Mouse (Mus musculus): Measurements from ENCODE around the gene Efcab12.
A peak's percentile ranks its signal among the peaks of the same experiment; 100 is the strongest.
"Not testable (repeated sequence)": the region's sequence is repeated elsewhere in the genome, so short reads cannot be mapped to it uniquely, and the experiment has no call there.

The Efcab12 gene

DNA sequence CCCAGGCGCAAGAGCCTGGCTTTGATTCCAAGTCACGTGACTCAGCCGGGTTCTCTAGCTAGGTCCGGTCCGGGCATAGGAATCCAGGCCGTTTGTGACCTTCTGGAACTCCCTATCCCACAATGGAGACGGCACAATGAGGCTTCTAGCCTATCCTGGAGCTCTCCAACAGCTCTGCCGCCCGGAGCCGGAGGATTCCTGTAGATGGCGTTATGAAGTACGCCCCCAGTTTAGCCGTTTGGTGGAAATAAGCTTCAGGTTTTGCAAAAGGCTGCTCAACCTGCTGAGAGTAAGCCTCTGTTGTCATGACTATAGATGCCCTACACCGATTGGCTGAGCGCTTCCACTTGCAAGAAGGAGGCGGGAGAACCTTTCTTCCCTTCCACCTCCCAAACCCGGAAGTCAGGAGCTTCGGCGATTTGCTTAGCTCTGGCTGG is at the start of gene Efcab12:
TSS of gene Efcab12 (minus strand) at position 252 of the 437 bp plus-strand sequence.
- DNase-seq (ENCODE audit: low read depth) = no peak

GRCm38 (mm10) chr6:115886894-115887293 is 48.7 kb upstream of the Efcab12 start:
- peak; percentile 47 for DNase-seq (ENCODE audit: low read depth)

- DNase-seq (ENCODE audit: low read depth) = no peak
Measured at GRCm38 (mm10) chr6:115884018-115884417, 45.8 kb upstream of the Efcab12 start.

- no peak for DNase-seq (ENCODE audit: low read depth)
Measured at GRCm38 (mm10) chr6:115880751-115881150, 42.5 kb upstream of the Efcab12 start.

- no peak for DNase-seq (ENCODE audit: low read depth)
Measured at GRCm38 (mm10) chr6:115879736-115880135, 41.5 kb upstream of the Efcab12 start.

- no peak for DNase-seq (ENCODE audit: low read depth)
Measured at GRCm38 (mm10) chr6:115878694-115879093, 40.5 kb upstream of the Efcab12 start.

DNA sequence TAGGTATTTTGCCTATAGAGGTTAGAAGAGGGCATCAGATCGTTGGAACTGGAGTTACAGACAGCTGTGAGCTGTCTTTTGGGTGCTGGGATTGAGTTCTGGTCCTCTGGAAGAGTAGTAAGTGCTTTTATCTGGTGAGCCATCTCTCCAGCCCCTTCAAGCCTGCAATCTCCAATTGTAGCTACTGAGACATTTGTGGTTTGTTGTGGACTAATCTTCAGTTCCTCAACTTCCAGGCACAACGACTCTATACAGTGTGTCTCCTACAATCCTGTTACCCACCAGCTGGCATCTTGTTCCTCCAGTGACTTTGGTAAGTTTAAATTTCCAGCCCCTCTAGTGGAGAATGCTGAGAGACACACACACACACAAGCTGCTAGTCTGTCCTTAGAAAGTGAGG is 39.0 kb upstream of the Efcab12 start:
- DNase-seq (ENCODE audit: low read depth) = no peak

- DNase-seq (ENCODE audit: low read depth) = not testable (repeated sequence)
Measured at GRCm38 (mm10) chr6:115871318-115871717, 33.1 kb upstream of the Efcab12 start.

- not testable (repeated sequence) for DNase-seq (ENCODE audit: low read depth)
Measured at GRCm38 (mm10) chr6:115867157-115867556, 28.9 kb upstream of the Efcab12 start.

DNA sequence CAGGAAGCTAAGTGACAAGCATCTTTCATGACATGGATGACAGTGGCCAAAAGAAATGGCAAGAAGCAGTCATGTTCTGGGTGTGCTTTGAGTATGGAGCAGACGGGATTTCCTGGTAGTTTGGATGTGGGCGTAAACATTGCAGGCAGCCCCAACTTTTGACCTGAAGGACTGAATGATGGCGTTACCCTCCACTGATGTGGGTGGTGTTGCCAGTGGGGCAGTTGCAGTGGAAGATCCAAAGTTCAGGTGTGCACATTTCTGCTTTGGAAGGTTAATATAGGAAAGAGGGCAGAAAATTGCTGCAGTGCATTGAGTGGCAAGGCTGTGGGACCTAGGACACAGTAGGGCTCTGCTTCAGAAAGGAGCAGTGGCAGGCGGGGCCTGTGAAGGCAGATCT is 27.0 kb upstream of the Efcab12 start:
- DNase-seq (ENCODE audit: low read depth) = no peak

GRCm38 (mm10) chr6:115863340-115863841 is 25.2 kb upstream of the Efcab12 start:
- peak; percentile 45 for DNase-seq (ENCODE audit: low read depth)

GRCm38 (mm10) chr6:115860027-115860556 is 21.9 kb upstream of the Efcab12 start:
- DNase-seq (ENCODE audit: low read depth) = no peak

- no peak for DNase-seq (ENCODE audit: low read depth)
Measured at GRCm38 (mm10) chr6:115859258-115859657, 21.0 kb upstream of the Efcab12 start.

- no peak for DNase-seq (ENCODE audit: low read depth)
Measured at GRCm38 (mm10) chr6:115856361-115856745, 18.1 kb upstream of the Efcab12 start.

DNA sequence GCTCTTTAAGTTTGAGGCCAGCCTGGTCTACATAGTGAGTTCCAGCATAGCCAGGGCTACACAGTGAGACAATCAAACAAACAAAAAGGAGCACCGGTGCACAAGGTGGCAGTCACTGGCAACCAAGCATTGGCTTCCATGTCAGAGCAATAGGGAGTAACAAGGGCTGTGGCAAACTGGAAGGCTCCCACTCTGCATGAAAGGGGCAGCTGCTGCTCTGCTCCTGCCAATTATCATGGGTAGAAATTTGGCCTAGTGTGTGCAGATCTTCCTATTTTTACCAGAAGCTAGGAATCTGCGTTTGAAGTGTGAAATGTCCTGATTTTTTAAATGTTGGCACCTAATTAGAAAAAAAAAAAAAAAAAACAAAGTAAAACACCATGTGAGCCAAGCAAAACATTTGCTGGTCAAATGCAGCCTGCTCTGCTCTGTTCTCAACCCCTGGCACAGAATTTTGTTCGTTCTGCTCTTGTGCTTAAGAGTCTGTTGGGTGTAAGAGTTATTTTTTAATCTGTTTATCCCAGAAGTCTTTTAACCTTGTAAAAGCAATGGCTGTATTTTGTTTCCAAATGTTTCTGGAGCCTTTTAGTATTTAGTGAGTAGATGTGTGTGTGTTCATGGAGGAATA is 17.6 kb upstream of the Efcab12 start:
- DNase-seq (ENCODE audit: low read depth) = no peak

- peak; percentile 70 for DNase-seq (ENCODE audit: low read depth)
Measured at GRCm38 (mm10) chr6:115854432-115854831, 16.2 kb upstream of the Efcab12 start.

- DNase-seq (ENCODE audit: low read depth) = peak; percentile 50
Measured at GRCm38 (mm10) chr6:115853985-115854384, 15.8 kb upstream of the Efcab12 start.

- peak; percentile 100 for DNase-seq (ENCODE audit: low read depth)
Measured at GRCm38 (mm10) chr6:115853091-115853813, 15.0 kb upstream of the Efcab12 start, which contains the start of the genes Mbd4 and Ift122. Gene Mbd4, minus strand, starts transcription at chr6:115853371. Gene Ift122, plus strand, starts transcription at chr6:115853470.

DNA sequence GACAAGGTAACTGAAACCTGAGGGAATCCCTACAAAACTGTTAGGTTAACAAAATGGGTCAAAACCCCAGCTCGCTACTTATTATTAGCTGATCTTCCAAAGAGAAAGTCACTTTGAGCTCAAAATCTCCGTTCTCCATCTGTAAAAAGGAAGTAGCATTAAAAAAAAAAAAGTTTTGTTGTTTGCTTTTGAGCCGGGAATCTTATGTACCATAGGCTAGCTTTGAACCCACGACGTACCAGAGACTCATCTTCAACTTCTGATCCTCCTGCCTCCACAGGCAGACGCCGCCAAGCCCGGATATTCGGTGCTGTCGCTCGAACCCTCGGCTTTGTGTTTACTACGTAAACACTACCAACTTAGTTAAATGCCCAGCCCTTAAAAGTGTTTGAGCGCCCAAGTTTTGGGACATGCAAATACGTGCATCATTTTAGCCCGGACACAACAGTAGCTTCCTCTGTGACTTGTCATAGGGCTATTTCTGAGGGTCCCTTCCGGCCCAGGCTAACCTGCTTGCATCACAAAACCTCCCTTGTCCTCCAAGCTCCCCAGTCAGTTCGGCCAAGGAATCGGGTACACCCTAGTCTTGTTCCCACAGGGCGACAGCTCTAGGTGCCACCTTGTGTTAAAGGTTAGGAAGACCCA is 14.4 kb upstream of the Efcab12 start:
- DNase-seq (ENCODE audit: low read depth) = peak; percentile 47

DNA sequence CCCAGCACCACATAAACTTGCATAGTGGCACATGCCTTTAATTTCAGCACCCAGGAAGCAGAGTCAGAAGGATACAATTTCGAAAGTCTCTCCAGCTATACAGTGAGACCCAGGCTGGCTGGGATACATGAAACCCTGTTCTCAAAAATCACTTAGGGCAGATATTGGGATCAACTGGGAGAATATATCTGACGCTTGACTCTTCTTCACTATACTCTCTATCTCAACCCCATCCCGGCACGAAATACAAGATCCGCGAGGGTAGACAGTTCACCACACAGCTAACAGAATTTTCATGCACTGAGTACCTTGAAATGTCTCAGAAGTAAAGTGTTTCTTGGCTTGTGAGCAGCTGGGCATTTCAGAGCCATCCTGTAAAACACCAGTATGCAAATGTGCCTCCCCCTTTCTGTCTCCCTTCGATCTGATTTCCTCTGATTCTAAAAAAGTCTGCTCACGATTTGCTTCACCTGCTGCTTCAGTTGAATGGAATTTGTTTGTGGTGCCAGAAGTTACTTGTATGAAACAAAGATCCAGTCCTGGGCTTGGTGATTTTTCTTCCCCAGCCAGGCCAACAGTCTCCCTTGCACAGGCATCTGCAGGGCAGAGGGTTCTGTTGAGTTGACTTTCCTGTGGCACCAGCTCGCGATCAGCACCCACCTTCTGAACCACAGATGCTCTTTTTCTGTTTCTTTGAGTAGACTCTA is 10.5 kb upstream of the Efcab12 start:
- no peak for DNase-seq (ENCODE audit: low read depth)

GRCm38 (mm10) chr6:115846640-115847411 is 8.6 kb upstream of the Efcab12 start:
- DNase-seq (ENCODE audit: low read depth) = peak; percentile 86

All from NIH3T3 (cell line).